Mouse (Mus musculus): ENCODE measurements at regions not wholly inside any gene's neighbourhood (a gene's known extent, or its start where the extent isn't known, plus 50 kb on each side); places are given as distances from the start of the nearest gene placed in this dataset.
A peak's percentile ranks its signal among the peaks of the same experiment; 100 is the strongest.
"Not testable (repeated sequence)": the region's sequence is repeated elsewhere in the genome, so short reads cannot be mapped to it uniquely, and the experiment has no call there.

- DNase-seq, result no peak
These were observed 77.6 kb downstream of the Elovl4 start for GRCm38 (mm10) chr9:83728428-83728827.

- peak; percentile 86 for DNase-seq
These were observed 78.5 kb downstream of the Elovl4 start for GRCm38 (mm10) chr9:83727462-83728189.

GRCm38 (mm10) chr9:83726979-83727378 lies 79.1 kb downstream of the Elovl4 start:
- DNase-seq, result peak; percentile 38

GRCm38 (mm10) chr9:83726105-83726504 lies 80.0 kb downstream of the Elovl4 start:
- DNase-seq, result peak; percentile 60

- no peak for DNase-seq
These were observed 80.5 kb downstream of the Elovl4 start for GRCm38 (mm10) chr9:83725545-83725944.

- DNase-seq, result no peak
These were observed 85.1 kb downstream of the Elovl4 start for GRCm38 (mm10) chr9:83720982-83721381.

GRCm38 (mm10) chr9:83719811-83720210 lies 86.3 kb downstream of the Elovl4 start:
- DNase-seq, result no peak

- not testable (repeated sequence) for DNase-seq
These were observed 88.0 kb downstream of the Elovl4 start for GRCm38 (mm10) chr9:83718084-83718483.

GRCm38 (mm10) chr9:83716101-83716763 lies 89.8 kb downstream of the Elovl4 start:
- no peak for DNase-seq

GRCm38 (mm10) chr9:83707361-83707760 lies 98.7 kb downstream of the Elovl4 start:
- DNase-seq, result no peak

- no peak for DNase-seq
These were observed 100.0 kb downstream of the Elovl4 start for GRCm38 (mm10) chr9:83706071-83706470.

GRCm38 (mm10) chr9:83704186-83704585 lies 101.9 kb downstream of the Elovl4 start:
- DNase-seq, result no peak

GRCm38 (mm10) chr9:83700916-83701315 lies 105.2 kb downstream of the Elovl4 start:
- peak; percentile 81 for DNase-seq

- no peak for DNase-seq
These were observed 106.0 kb downstream of the Elovl4 start for GRCm38 (mm10) chr9:83700056-83700455.

GRCm38 (mm10) chr9:83691332-83692198 lies 114.5 kb downstream of the Elovl4 start:
- peak; percentile 93 for DNase-seq

All from retina, postnatal 1 day (tissue).